Mouse (Mus musculus): Measurements from ENCODE around the gene Spata22.
"Not testable (repeated sequence)": the region's sequence is repeated elsewhere in the genome, so short reads cannot be mapped to it uniquely, and the experiment has no call there.

The Spata22 gene

DNA sequence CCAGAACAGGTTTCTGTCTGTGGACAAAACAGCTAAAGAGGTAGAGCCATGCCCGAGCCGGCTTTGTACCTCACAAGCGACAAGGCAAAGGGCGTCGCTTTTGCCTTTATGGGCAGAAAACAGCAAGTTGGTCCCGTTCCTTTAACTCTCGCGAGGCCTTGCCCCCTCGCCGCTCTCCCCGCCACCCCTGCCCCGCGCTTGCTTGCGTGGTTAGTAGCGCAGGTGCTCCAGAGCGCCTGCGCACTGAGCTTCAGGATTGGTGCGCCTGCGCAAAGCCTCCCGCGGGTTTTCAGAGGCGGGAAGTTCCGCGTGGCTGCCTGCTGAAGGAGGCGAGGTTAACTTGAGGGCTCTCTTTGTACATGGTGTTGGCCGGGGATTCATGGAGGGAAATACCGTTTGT lies at the start of gene Spata22, which contains the start of the genes Aspa and Gm49340:
Gene Spata22, plus strand, starts transcription at position 300 of the 400 bp plus-strand sequence.
Gene Aspa, minus strand, starts transcription at position 155 of the 400 bp plus-strand sequence.
Gene Gm49340, plus strand, starts transcription at position 300 of the 400 bp plus-strand sequence.
- DNase-seq = no peak

DNA sequence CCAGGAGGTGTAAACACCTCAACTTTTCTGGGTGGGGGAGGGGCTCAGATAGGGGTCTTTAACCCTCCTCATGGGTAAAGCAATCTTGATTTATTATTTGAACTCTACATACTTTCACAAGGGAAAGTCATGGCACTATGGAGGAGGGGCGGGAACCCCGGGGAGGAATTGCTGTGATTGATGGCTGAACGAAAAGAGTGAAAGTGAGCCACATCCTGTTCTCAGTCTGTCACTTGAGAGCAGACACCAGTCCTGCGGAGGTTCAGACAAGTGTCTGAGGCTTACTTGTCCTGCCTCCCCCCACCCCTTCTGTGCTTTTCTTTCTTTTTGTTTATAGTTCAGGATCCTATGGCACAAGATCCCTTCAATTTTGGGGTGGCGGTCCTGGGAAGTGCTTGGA lies 48.8 kb upstream of the Spata22 start:
- no peak for DNase-seq

DNA sequence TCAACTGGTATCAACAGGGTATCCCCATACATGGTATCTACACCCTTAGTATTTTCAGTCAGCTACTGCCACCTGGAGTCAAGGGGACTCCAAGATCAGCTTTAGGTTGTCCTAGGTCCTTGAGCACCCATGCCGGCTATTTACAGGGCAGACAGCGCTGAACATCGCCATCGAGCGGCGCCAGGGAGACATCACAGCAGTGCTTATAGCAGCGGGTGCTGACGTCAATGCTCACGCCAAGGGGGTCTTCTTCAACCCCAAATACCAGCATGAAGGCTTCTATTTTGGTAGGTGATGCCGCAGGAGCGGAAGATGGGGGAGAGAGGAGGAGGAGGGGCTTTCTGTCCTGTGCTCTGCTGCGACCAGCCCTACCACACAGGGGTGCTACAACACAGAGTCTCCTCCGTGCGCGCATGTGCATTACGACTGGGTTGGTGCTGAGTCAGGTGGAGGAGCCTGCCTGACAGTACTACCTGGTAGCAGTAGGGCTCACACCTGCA lies 48.0 kb upstream of the Spata22 start:
- DNase-seq = peak; percentile 68

DNA sequence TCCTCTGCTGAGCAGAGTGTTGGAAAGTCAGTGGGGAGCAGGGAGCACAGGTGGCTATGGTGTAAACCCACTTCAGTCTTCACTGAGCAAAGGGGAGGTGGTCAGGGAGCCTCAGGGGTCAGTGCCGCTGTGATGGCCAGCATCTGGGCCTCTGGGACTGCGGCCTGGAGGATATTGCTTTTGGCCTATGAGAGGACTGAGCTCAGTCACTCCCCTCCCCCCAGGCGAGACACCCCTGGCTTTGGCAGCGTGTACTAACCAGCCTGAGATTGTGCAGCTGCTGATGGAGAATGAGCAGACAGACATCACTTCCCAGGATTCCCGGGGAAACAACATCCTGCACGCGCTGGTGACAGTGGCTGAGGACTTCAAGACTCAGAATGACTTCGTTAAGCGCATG lies 46.2 kb upstream of the Spata22 start:
- DNase-seq = peak; percentile 58

DNA sequence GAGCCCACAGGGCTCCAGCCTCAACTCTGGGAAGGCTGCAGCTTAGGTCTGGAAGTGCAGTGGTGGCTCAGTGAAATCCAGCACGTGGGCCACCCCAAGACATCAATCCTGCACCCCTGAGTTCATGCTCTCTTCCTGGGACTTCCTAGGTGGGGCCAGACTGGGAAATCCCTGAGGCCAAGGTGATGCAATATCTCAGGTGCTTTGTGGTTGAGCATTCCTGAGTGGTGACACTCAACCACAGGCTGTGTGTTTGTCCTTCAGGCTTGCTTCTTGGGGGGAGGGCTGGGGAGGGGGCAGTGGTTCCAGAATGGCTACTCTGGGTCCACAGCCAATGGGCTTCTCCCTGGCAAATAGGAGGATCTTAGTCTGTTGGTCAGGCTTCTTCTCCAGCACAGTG lies 45.6 kb upstream of the Spata22 start:
- no peak for DNase-seq

DNA sequence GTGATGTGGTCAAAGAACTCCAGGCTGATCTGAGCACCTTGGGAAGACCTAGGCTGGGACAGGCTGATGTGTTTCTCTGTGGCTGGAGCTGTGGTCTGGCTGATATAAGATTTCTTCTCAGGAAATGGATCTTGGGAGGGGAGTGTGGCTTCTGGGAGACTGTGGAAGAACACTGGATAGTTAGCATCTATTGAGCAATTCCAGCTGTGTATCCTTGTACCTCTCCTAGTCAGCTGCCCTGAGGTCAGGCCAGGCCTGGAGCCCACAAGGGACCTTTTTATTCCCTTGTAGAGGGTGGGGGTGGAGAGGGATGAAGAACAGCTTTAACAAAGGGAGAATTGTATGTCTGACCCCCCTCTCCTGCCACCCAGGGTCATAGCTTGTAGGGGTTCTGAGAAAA lies 45.2 kb upstream of the Spata22 start:
- DNase-seq = no peak

DNA sequence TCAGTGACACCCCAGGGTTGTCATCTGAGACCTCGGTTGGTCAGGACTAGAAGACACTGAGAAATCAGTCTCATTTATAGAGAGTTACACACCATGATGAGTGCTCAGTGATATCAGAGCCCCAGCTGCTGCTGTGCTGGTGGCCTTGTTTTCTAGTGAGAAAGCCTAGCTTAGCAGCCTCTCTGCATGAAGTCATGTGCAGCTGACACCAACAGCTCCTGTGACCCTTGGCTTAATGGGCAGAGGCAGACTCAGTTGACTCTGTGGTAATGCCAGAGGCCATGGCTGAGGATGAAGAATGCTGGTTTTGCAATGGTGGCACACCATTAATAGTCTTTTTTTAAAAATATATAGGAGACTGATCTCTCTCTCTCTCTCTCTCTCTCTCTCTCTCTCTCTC lies 39.9 kb upstream of the Spata22 start:
- no peak for DNase-seq

DNA sequence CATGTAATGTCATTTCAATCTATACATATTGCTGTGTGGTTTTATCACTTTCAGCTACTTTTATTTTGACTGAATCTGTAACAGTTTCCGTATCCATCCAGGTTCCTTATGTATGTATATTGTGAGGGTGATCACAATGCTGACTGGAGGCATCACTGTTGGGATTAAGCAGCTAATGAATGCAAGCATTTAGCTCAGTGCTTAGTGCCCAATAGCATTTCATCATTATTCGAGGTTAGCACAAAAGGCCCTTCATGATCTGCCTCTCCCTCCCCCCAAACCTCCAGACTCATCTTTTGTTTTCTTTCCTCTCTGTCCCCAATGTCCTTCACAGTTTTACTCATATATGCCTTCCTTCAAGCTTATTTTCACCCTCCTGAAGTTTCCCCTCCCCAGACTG lies 26.4 kb upstream of the Spata22 start:
- no peak for DNase-seq

DNA sequence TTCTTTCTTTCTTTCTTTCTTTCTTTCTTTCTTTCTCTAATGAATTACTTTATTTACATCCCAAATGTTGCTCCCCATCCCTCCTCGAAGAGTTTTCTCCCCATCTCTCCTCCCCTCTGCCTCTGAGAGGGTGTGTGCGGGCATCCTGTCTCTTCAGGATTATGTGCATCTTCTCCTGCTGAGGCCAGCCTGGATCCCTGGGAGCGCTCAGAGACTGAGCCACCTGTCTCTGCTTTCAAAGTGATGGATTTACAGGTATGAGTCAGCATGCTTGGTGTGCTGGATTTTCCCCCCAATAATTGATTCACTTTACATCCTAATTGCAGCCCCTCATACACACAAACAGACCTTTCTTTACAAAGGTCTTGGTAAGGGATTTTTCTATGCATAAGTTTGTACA lies 13.6 kb upstream of the Spata22 start:
- no peak for DNase-seq

DNA sequence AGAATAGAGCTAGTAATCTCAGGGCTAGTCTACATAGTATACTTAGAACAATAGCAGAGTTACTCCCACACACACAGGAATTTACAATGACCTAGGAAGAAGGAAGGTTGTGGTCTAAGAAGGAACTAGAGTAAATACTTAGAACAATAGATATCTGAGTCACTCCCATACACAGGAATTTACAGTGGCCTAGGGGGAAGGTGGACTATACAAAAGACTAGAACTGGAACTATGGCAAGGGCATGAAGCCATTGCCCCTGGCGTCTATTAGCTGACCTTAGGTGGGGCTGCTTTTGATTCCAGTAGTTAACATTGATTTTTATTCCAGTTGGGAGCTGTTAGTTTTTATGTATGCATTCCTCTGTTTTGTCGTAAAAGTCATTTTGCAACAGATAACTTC lies 11.0 kb upstream of the Spata22 start:
- DNase-seq = not testable (repeated sequence)

DNA sequence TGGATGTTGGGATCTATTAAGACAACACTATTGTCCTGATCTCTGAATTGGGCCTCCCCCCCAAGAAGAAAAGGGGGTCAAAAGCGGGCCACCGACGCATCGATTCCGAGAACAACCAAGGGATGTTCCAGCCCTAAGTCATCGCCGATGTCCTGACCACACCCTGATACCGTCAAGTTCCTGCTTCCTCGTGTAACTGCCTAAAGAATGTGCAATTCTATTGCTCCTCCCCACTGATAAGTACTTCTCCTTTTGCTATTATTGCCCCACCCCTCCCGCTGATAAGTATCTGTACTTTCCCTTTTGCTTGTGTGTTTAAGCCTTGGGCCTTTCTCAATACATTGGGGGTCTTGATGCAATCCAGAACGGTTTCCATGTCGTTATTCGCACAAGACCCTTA lies 8.5 kb upstream of the Spata22 start:
- not testable (repeated sequence) for DNase-seq

DNA sequence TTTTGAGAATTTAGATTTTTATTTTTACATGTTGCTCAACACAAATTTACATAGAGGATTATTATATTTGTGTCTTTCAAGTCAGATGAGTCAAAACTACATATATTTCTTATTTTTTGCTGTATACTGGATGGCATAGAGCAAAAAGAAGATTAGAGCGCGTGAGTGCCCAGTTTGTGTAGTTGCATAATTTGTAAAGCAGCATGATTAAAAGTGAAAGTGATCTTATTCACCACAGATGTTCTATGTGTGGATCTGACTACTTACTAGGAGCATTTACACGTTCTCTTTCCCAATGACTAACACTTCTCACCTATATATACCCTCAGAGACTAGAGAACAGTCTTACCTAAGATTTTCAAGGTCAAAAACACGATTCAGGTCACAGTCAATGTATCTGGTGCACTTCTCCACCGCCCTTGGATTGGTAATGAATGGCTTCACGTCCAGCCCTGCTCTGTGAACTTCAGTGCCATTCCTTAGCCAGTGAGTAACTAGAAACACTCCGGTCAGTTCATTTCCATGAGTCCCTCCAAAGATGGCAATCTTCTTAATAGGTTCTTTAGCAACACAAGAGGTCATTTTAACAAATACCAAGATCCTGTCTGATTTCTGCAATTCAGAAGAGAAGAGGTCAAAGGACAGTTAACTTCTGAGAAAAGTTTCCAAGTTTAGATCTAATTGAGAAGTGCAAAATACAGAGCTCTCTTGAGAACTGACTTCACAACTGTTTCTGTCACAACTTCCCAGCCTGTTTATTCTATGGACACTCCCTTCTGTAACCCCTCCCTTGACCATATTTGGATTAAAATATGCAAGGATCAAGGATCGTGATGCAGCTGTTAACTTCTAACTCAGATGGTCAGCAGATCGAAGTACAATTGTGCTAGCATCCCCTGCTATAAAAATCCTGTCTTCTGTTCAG lies 5.4 kb upstream of the Spata22 start:
- DNase-seq = peak; percentile 56

DNA sequence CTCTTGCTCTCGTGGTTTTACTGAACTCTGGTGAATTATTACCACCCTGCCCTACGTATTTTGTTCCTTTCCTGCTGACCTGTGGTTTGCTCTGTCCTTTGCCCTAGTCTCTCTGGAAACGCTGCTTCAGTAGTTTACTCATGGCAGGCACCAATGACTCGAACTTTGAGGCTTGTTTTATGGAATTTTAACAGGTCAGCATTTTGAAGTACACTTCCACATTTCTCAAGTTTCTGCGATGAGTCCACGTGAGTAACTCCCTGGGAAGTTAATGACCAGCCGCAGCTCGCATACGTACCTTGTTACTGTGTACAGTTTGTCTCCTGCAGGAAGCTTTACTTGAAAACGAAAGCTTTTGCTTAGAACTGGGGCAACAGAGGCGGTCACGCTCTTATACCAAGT lies 3.1 kb upstream of the Spata22 start:
- DNase-seq = peak; percentile 80

DNA sequence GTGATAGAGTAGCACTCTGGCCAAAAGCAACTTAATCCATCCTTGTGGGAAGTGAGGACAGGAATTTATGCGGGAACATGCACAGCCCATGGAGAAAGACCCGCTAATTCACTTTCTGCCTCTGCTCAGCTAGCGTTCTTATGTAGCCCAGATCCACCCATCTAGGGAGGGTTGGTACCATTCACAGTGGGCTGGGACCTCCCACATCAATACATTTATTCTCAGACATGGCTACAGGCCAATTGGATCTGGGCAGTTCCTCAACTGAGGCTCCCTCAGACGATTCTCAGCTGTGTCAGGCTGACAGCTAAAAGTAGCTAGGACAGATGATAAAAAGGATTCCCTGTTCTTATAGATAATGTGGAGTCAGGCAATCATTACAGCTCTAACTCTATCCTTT lies 2.2 kb upstream of the Spata22 start:
- DNase-seq = no peak

DNA sequence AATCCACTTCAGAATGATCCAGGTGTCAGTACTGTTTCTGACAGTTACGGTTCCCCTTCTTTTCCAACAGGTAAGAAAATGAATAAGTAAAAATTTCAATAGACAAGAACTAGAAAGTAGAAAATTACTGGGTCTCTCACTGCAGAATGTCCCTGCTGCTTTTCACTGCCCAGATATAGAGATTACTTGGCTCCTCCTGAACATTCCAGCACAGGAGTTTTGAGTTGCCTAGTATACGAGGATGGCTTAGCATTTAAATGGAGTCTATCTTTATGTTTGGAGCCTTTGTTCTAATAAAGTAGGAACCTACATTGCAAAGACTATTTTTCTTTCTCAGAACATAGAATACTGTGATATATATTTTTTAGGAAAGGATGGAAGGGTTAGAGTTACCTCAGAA lies 3.8 kb downstream of the Spata22 start:
- DNase-seq = no peak

DNA sequence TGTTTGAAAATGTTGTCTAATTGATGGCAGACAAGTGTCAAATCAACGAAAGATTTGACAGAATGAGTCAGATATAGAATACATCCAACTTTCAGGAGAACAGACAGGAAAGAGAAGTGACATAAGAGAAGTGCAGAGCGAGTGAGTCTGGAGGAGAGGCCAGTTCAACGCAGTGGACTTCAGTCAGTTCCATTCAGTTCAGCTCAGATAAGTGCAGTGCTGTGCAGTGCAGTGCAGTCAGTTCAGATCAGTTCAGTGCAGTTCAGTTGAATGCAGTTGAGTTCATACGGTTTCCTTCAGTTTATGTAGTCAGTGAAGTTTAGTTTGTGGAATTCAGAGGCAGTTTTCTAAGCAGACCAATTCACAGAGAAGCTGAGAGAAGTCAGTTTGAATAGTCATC lies 7.4 kb downstream of the Spata22 start:
- no peak for DNase-seq

DNA sequence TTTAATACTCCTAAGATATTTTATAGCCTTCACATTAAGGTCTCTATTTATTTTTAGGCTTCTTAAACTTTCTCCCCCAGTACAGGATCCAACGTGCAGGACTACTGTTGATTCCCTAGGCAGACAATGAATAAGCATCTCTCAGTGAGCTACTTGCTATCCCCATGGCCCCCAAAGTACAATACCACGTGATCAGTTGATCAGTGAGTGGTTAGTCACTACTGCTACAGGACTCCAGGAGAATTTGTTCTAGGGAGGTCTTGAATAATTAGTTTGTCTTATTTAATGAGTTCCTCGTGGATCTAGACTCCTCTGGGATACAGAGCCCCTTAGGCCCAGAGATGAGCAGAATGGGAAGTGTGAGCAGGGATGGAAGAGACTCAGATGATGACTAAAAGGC lies 20.9 kb downstream of the Spata22 start, which contains the start of gene Olfr20:
Gene Olfr20, plus strand, starts transcription at position 301 of the 400 bp plus-strand sequence.
- no peak for DNase-seq

DNA sequence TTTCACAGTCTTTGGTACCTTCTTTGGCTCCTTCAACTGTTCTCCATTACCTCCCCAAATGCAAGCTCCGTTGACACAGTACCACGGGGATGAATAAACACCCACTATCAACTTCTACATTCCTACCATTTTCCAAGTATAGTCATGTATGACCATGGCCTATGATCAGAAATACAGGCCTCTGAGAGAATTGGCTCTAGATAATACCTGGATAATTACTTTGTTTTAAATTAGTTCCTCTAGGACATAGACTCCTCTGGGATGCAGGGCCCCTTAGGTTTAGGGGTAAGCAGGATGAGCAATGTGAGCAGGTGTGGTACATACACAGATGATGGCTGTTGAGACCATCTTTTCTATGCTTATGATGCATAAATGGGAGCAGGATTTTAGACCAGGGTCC lies 41.4 kb downstream of the Spata22 start, which contains the start of gene Olfr376:
Gene Olfr376, plus strand, starts transcription at position 301 of the 400 bp plus-strand sequence.
- DNase-seq = no peak

DNA sequence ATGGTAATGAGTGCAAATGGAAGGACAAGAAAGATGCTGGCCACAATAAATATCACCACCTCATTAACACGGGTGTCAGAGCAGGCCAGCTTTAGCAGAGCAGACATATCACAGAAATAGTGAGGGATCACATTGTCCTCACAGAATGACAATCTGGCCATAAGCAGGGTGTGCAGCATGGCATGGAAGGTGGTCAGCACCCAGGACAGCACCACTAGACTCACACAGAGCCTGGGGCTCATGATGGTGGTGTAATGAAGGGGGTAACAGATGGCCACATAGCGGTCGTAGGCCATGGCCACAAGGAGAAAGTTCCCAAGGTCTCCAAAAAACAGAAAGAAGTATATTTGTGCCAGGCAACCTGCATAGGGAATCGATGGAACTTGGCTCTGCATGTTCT lies 65.8 kb downstream of the Spata22 start:
- peak; percentile 0 for DNase-seq
